ENCODE assay signal across 8 mouse cellular contexts in the genomic region with DNA sequence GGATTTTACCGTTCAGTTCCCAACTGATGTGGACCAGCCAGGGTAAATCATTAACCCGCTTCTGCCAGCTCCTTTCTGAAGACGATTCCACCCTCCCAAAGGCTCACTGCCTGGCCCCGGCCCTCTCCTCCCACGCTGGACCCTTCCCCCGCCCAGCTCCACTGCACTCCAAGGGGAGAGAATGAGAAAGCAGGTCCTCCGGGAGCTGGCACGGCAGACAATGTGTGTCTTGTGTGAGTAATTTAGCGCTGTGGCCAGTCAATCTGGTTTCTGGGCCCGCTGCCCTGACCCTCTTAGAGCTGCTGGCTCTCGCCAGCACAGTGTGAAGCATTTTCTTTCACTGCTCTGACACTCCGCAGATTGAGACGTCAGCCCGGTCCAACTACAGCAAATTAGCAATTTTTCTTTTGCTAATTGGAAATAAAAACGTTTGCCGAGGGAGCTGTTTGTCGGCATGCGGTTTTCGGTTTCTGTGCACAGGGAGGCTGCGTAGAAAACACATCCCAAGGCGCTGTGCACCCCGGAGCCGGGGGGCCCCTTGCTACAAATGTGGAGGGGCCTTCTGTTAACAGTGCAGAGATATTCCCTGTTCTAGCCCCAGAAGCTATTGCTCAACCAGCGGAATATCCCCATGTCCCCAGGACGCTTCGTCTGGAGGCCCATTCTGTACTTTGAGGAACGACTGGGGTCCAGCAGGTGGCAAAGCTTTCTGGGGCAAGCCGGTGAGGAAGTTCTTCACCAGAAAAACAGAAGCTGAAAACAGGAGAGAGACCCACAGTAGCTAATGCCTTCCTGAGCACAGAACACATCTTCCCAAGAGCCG.
A peak's percentile ranks its signal among the peaks of the same experiment; 100 is the strongest.
DNase-seq lines count a peak whose midpoint lies in the region; TF ChIP-seq lines count a peak whose summit lies in the region.

No protein-coding gene starts in this region.

- H3K27me3 ChIP-seq in kidney, adult 2 months (replicated peaks; ENCODE audit: control insufficient read depth, insufficient read depth, low read length): no peaks in the 10 kb centered on the region

- no peaks in the 10 kb centered on the region for H3K36me3 ChIP-seq in kidney, adult 2 months (ENCODE audit: control insufficient read depth, insufficient read depth, low read length)

- intact Hi-C loops in left cerebral cortex, postnatal 14 days (cut with DNase I): no loop called here

- WGBS in kidney, adult 2 months: 33% methylated on average over 29 of the region's 29 CpGs

- H3K4me1 ChIP-seq in kidney, adult 2 months (ENCODE audit: control insufficient read depth, insufficient read depth, low read length): peaks cover 25% of the 10 kb centered on the region

- H3K27ac ChIP-seq in kidney, adult 2 months (ENCODE audit: insufficient read depth, low read depth, low read length): peak overlapping the region; percentile 4; the same call in 1 of the 2 replicates

- no peak overlapping the region for H3K4me3 ChIP-seq in kidney, adult 2 months (ENCODE audit: insufficient read depth, low read depth, low read length)

- no peak for TF ChIP-seq CTCF in kidney, adult 2 months (conservative IDR thresholded peaks at IDR 0.05; ENCODE audit: insufficient read depth, insufficient read length, low read depth, low read length)

- no peak for TF ChIP-seq POLR2A in kidney, adult 2 months (IDR thresholded peaks at IDR 0.05; ENCODE audit: low read depth, low read length)

- DNase-seq in cerebellum, adult 11 months: peak; percentile 60
- peak; percentile 30 for DNase-seq in fat pad, adult 2 months (ENCODE audit: extremely low read depth, low read depth, low spot score)
- DNase-seq in heart, adult 9 months (ENCODE audit: low spot score in 2 of 2): peak; percentile 76 to 87
- DNase-seq in kidney, adult 2 months: peak; percentile 79
- DNase-seq in left cerebral cortex, postnatal 14 days (ENCODE audit: low spot score in 2 of 2): peak; percentile 73 to 89
- peak; percentile 74 to 87 for DNase-seq in lung, postnatal 4 days
- peak; percentile 77 for DNase-seq in right cerebral cortex, postnatal 4 days
- no peak for DNase-seq in spleen, adult 12 weeks (ENCODE audit: low spot score)
